Mouse (Mus musculus) lung, postnatal 0 days (tissue): ENCODE measurements around the gene Prrg2.

Experiments used
- CTCF ChIP-seq: IDR thresholded peaks from 2 replicates; pipeline ENCODE4 v1.5.1; 2016; ENCODE audit warnings: antibody characterized with exemption, mild to moderate bottlenecking
- EP300 ChIP-seq: IDR thresholded peaks from 2 replicates; pipeline ENCODE4 v1.6.1; 2016; ENCODE audit warnings: antibody characterized with exemption, mild to moderate bottlenecking, control low read depth

GRCm38 (mm10) chr7:45082401-45083299, 20.2 kb upstream of the Prrg2 start:
- TF ChIP-seq EP300 (peak; percentile 45; the same call in 1 of the 2 replicates), CTCF (peak; percentile 41)
